Mouse (Mus musculus) liver, postnatal 0 days (tissue): ENCODE data around the gene Inpp4b. TPM values are rescaled to one million over a fixed set of nuclear protein-coding genes. Genes with fewer than 3 reads are reported as not detected.

ENCODE experiments used
- ATAC-seq: fragments of 200-750 bp; cut with Nextera tagmentation; 2 replicates; pipeline ENCODE4 v1.8.0; 2017; ENCODE audit warnings: mild to moderate bottlenecking, moderate library complexity
- DNase-seq: peaks from one replicate; pipeline ENCODE4 v3.0.0-alpha.2; 2016
- H3K27ac ChIP-seq: fragments of 300-500 bp; sonication (generic); 2 replicates; pipeline ENCODE4 v1.5.1; 2014; ENCODE audit warnings: antibody characterized with exemption, moderate library complexity, mild to moderate bottlenecking, low read depth
- H3K27me3 ChIP-seq: fragments of 300-500 bp; sonication (generic); 2 replicates; pipeline ENCODE4 v1.6.1; 2014; ENCODE audit warnings: low read length, control low read depth, mixed read lengths; ENCODE audit not compliant: insufficient read depth
- H3K36me3 ChIP-seq: fragments of 300-500 bp; sonication (generic); replicated peaks from 2 replicates; pipeline ENCODE4 v1.6.1; 2014; ENCODE audit warnings: mild to moderate bottlenecking, control low read depth, low read length, moderate library complexity, mixed read lengths; ENCODE audit not compliant: insufficient read depth
- H3K4me1 ChIP-seq: fragments of 300-500 bp; sonication (generic); 2 replicates; pipeline ENCODE4 v1.6.1; 2014; ENCODE audit warnings: antibody characterized with exemption, mild to moderate bottlenecking, control low read depth; ENCODE audit not compliant: insufficient read depth
- H3K4me2 ChIP-seq: fragments of 300-500 bp; sonication (generic); 2 replicates; pipeline ENCODE4 v1.6.1; 2014; ENCODE audit warnings: low read depth, mild to moderate bottlenecking, low read length, moderate library complexity, mixed read lengths
- H3K4me3 ChIP-seq: fragments of 300-500 bp; sonication (generic); 2 replicates; pipeline ENCODE4 v1.5.1; 2014; ENCODE audit warnings: low read depth, low read length
- H3K9ac ChIP-seq: fragments of 300-500 bp; sonication (generic); replicated peaks from 2 replicates; pipeline ENCODE4 v1.6.1; 2014; ENCODE audit warnings: mild to moderate bottlenecking, moderate library complexity
- H3K9me3 ChIP-seq: fragments of 300-500 bp; sonication (generic); 2 replicates; pipeline ENCODE4 v1.6.1; 2016; ENCODE audit warnings: mild to moderate bottlenecking, control low read depth, low read length, mixed read lengths
- CTCF ChIP-seq: sonication (generic); IDR thresholded peaks from 2 replicates; pipeline ENCODE4 v1.5.1; 2016; ENCODE audit warnings: antibody characterized with exemption, low read depth
- EP300 ChIP-seq: IDR thresholded peaks from 2 replicates; pipeline ENCODE4 v1.6.1; 2016; ENCODE audit warnings: antibody characterized with exemption, low read depth, mild to moderate bottlenecking
- WGBS: fragments of 180-500 bp; shearing (Covaris S2); extraction: QIAGEN DNeasy Blood & Tissue Kit; methylation state at CpG from one replicate; pipeline ENCODE4 v1.1.7; 2014; ENCODE audit not compliant: insufficient replicate concordance; 5-methylcytosine and 5-hydroxymethylcytosine counted together
- polyA plus RNA-seq: library from polyadenylated mRNA; unstranded; fragments of >200 nt; fragmentation: Nextera tagmentation; extraction: Ambion mirVana; gene quantifications from 2 replicates; pipeline ENCODE4 v1.2.1, GENCODE M21; 2015

Inpp4b gene
- polyA plus RNA-seq, 1 experiment from 2014 or later = 0.82 TPM

- Histone ChIP-seq H3K36me3 (no peaks in the 10 kb centered on the region), H3K27me3 (no peaks in the 10 kb centered on the region), H3K4me1 (no peaks in the 10 kb centered on the region), H3K9me3 (no peaks in the 10 kb centered on the region), H3K4me2 (no peak overlapping the region), H3K9ac (no peak overlapping the region), H3K27ac (no peak overlapping the region), H3K4me3 (no peak overlapping the region)
- DNase-seq (peak; percentile 42), ATAC-seq (no peak)
- TF ChIP-seq CTCF (peak; percentile 80), EP300 (no peak)
- WGBS = 79% methylated on average over 1 of the region's 1 CpGs
These were observed 7.1 kb downstream of the Inpp4b start for GRCm38 (mm10) chr8:81349452-81349851.

DNA sequence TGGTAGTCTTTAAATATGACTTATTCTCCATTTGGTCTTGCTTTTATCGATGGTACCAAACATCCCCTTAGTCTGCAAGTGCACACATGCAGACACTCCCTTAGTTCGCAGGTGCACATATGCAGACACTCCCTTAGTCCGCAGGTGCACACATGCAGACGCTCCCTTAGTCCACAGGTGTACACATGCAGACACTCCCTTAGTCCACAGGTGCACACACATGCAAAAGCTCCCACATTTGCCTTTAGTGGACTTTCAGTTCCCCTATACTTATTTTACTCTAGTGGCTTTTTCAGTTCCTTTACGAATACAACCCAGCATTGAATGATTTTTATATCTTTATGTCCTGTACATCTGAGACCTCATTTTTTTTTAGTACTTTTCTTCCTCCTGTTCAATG, 11.1 kb downstream of the Inpp4b start:
- Histone ChIP-seq H3K36me3 (no peaks in the 10 kb centered on the region), H3K4me3 (no peak overlapping the region), H3K27ac (no peak overlapping the region), H3K9me3 (no peaks in the 10 kb centered on the region), H3K4me1 (no peaks in the 10 kb centered on the region), H3K27me3 (no peaks in the 10 kb centered on the region), H3K9ac (no peak overlapping the region), H3K4me2 (no peak overlapping the region)
- no peak for TF ChIP-seq CTCF
- TF ChIP-seq EP300 = no peak
- DNase-seq = peak; percentile 20
- 70% methylated on average over 5 of the region's 5 CpGs for WGBS
- ATAC-seq = no peak

- Histone ChIP-seq H3K9me3 (no peaks in the 10 kb centered on the region), H3K4me3 (no peak overlapping the region), H3K4me1 (no peaks in the 10 kb centered on the region), H3K27me3 (no peaks in the 10 kb centered on the region), H3K27ac (no peak overlapping the region), H3K36me3 (no peaks in the 10 kb centered on the region), H3K4me2 (no peak overlapping the region), H3K9ac (no peak overlapping the region)
- no peak for DNase-seq
- no peak for TF ChIP-seq CTCF
- TF ChIP-seq EP300 = no peak
- ATAC-seq = no peak
- WGBS = 81% methylated on average over 6 of the region's 6 CpGs
These were observed 15.8 kb downstream of the Inpp4b start for GRCm38 (mm10) chr8:81358108-81358507.

DNA sequence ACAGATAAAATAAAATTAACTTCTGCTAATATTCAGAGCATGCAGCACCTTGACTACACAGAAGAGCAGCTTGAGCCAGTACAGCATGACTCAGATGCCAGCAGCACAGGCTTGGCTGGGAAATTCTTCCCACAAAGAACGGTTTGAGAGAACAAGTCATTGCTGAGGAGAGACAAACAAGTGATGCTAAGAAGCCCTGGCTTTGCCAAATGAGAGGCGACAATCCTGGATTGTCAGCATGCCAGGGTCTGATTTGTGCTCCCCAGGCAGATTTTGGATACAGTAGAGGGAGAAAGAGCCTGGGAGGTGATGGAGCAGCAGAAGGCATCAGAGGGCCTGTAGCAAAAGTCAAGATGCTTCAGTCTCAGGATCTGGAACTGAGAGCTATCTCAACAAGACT, 18.2 kb downstream of the Inpp4b start:
- Histone ChIP-seq H3K9ac (no peak overlapping the region), H3K9me3 (no peaks in the 10 kb centered on the region), H3K27me3 (no peaks in the 10 kb centered on the region), H3K4me1 (no peaks in the 10 kb centered on the region), H3K27ac (no peak overlapping the region), H3K4me3 (no peak overlapping the region), H3K36me3 (no peaks in the 10 kb centered on the region), H3K4me2 (no peak overlapping the region)
- DNase-seq (no peak), ATAC-seq (no peak)
- WGBS = 72% methylated on average over 2 of the region's 2 CpGs
- TF ChIP-seq CTCF (no peak), EP300 (no peak)

DNA sequence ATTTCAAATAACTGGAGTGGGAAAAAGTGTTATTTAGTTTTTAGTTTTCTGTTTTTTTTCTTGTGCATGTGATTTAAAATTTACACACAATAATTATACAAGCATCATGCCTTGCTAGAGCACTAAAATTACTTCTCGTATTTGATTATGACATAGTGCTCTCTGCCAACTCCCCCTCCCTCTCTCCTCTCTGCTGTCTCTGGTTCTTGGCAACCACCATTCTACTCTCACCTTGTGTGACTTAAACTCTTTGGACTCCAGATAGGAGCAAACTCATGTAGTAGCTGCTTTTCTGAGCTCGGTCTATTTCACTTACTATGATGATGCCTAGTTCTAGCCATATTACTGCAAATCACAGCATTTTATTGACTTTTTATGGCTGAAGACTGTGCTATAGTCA, 18.8 kb downstream of the Inpp4b start:
- H3K27ac ChIP-seq = no peak overlapping the region
- no peak overlapping the region for H3K4me3 ChIP-seq
- no peaks in the 10 kb centered on the region for H3K36me3 ChIP-seq
- TF ChIP-seq EP300 (no peak), CTCF (no peak)
- no peaks in the 10 kb centered on the region for H3K27me3 ChIP-seq
- DNase-seq (no peak), ATAC-seq (no peak)
- no peak overlapping the region for H3K4me2 ChIP-seq
- no peaks in the 10 kb centered on the region for H3K9me3 ChIP-seq
- 79% methylated on average over 2 of the region's 2 CpGs for WGBS
- no peaks in the 10 kb centered on the region for H3K4me1 ChIP-seq
- no peak overlapping the region for H3K9ac ChIP-seq

DNA sequence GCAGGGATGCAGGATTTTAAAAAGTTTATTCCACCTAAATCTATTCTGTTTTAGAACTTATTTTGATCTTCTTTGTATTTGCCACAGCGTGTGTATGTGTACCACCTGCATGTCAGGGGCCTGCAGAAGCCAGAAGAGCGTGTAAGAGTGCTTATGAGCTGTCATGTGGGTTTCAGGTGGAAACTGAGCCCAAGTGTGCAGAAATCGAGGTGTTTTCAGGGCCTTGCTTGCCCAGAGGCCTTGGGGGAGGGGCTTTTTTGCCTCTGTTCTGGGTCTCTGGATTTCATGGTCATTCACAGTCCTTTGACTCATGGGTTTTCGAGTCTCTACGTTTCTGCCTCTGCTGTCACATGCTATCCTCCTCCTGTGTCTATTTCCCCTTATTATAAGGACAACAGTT, 28.3 kb downstream of the Inpp4b start:
- Histone ChIP-seq H3K9ac (no peak overlapping the region), H3K4me2 (no peak overlapping the region), H3K36me3 (no peaks in the 10 kb centered on the region), H3K4me1 (no peaks in the 10 kb centered on the region), H3K27me3 (no peaks in the 10 kb centered on the region), H3K9me3 (no peaks in the 10 kb centered on the region), H3K4me3 (no peak overlapping the region), H3K27ac (no peak overlapping the region)
- DNase-seq (no peak), ATAC-seq (no peak)
- TF ChIP-seq EP300 (no peak), CTCF (no peak)
- WGBS = 71% methylated on average over 5 of the region's 5 CpGs

DNA sequence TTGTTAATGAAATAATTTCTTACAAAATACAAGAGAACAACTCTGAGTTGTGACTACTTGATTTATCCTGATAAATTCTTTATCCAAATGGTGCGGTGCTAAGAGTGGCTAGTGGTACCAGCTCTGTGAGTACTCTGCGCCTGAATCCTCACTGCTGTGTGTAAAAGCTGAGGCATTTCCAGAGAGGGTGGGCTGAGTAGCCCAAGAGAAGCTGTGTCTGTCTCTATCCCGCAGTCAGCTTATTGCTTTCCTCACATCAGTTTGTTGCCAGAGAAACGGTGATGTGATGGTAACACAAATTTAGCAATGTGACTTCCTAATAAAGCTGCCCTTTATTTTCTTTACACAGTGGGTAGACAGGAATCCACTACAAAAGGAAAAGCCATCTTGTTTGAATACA, 29.5 kb downstream of the Inpp4b start:
- Histone ChIP-seq H3K4me2 (no peak overlapping the region), H3K9ac (no peak overlapping the region), H3K27ac (no peak overlapping the region), H3K27me3 (no peaks in the 10 kb centered on the region), H3K9me3 (no peaks in the 10 kb centered on the region), H3K4me3 (no peak overlapping the region), H3K36me3 (no peaks in the 10 kb centered on the region), H3K4me1 (no peaks in the 10 kb centered on the region)
- ATAC-seq (no peak), DNase-seq (no peak)
- WGBS = 69% methylated on average over 4 of the region's 4 CpGs
- no peak for TF ChIP-seq EP300
